32 mouse cellular contexts compared by ENCODE assay signal in the genomic region with DNA sequence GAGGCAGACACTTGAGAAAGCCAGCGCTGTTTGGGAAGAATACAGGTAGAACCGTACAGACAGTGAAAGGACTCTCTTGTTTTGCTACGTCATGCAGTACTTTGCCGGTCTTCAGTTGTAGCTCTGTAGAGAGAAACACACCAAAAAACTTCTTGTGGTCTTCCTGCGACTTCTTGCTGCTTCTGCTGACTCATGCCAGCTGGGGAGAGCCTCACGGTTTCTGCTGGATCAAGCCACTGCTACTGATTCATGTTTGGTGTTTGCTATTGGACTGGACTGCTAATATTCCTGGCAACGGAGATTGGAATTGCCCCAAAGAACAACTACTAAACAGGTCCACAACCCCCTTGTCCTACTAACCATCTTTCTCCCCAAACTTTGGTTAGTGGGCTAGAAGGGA. TPM values are rescaled to one million over a fixed set of nuclear protein-coding genes. Genes with fewer than 3 reads are reported as not detected.
"Had no signal": no experiment of that assay in that cellular context is flagged by ENCODE, and none has a peak within 500 bp of the region (broad histone marks: within the 10 kb centered on the region; RNA-seq: fewer than 3 reads in every experiment).

No protein-coding gene starts in this region.

- ATAC-seq: liver, embryonic 12.5 days; liver, postnatal 0 days; lung, postnatal 0 days; midbrain, embryonic 13.5 days; midbrain, embryonic 15.5 days; midbrain, embryonic 16.5 days had no signal

- H3K36me3 ChIP-seq: midbrain, embryonic 12.5 days; midbrain, embryonic 13.5 days; midbrain, embryonic 15.5 days had no signal

- H3K4me3 ChIP-seq: limb, embryonic 10.5 days; limb, embryonic 12.5 days; limb, embryonic 13.5 days; limb, embryonic 15.5 days; liver, embryonic 12.5 days; liver, embryonic 13.5 days; liver, embryonic 15.5 days; lung, embryonic 15.5 days; megakaryocyte, embryonic 14.5 days; midbrain, embryonic 10.5 days; midbrain, embryonic 12.5 days; midbrain, embryonic 13.5 days; midbrain, embryonic 15.5 days; myocyte had no signal

- H3K4me1 ChIP-seq: limb, embryonic 10.5 days; limb, embryonic 12.5 days; limb, embryonic 13.5 days; limb, embryonic 15.5 days; liver, embryonic 12.5 days; liver, embryonic 13.5 days; liver, embryonic 15.5 days; lung, embryonic 15.5 days; midbrain, embryonic 10.5 days; midbrain, embryonic 12.5 days; midbrain, embryonic 13.5 days; midbrain, embryonic 15.5 days had no signal

- H3K4me2 ChIP-seq: limb, embryonic 12.5 days; limb, embryonic 13.5 days; limb, embryonic 15.5 days; liver, embryonic 11.5 days; liver, embryonic 12.5 days; liver, embryonic 13.5 days; liver, embryonic 15.5 days; lung, embryonic 14.5 days; lung, embryonic 15.5 days; midbrain, embryonic 11.5 days; midbrain, embryonic 12.5 days; midbrain, embryonic 13.5 days; midbrain, embryonic 15.5 days had no signal

- H3K9me3 ChIP-seq: limb, embryonic 10.5 days; limb, embryonic 12.5 days; limb, embryonic 13.5 days; limb, embryonic 15.5 days; liver, embryonic 12.5 days; liver, embryonic 13.5 days; liver, embryonic 15.5 days; lung, embryonic 15.5 days; midbrain, embryonic 10.5 days; midbrain, embryonic 12.5 days; midbrain, embryonic 13.5 days; midbrain, embryonic 15.5 days had no signal

- H3K27me3 ChIP-seq: limb, embryonic 12.5 days; limb, embryonic 13.5 days; limb, embryonic 15.5 days; liver, embryonic 12.5 days; liver, embryonic 13.5 days; liver, embryonic 15.5 days; lung, embryonic 15.5 days; megakaryocyte, embryonic 14.5 days; midbrain, embryonic 12.5 days; midbrain, embryonic 13.5 days; midbrain, embryonic 15.5 days had no signal

- DNase-seq: left cerebral cortex, postnatal 4 days; liver; liver, embryonic 13.5 days; liver, postnatal 0 days; lung, adult 18-20 months; lung, adult 2 months; lung, embryonic 14.5 days; lung, postnatal 10 days; lung, postnatal 14 days; lung, postnatal 36 days; lung, postnatal 4 days; midbrain, embryonic 14.5 days had no signal

- H3K27ac ChIP-seq: limb, embryonic 10.5 days; limb, embryonic 12.5 days; limb, embryonic 13.5 days; limb, embryonic 15.5 days; liver, embryonic 12.5 days; liver, embryonic 13.5 days; liver, embryonic 14.5 days; liver, embryonic 15.5 days; lung, embryonic 15.5 days; macrophage; midbrain, embryonic 10.5 days; midbrain, embryonic 12.5 days; midbrain, embryonic 13.5 days; midbrain, embryonic 15.5 days had no signal

- H3K9ac ChIP-seq: limb, embryonic 12.5 days; limb, embryonic 13.5 days; limb, embryonic 15.5 days; liver, embryonic 12.5 days; liver, embryonic 13.5 days; liver, embryonic 14.5 days; liver, embryonic 15.5 days; liver, postnatal 0 days; lung, embryonic 14.5 days; lung, embryonic 15.5 days; midbrain, embryonic 12.5 days; midbrain, embryonic 13.5 days; midbrain, embryonic 15.5 days had no signal

RNA-seq across cellular contexts. Expression of gene Adap2, which starts 42.4 kb away (rescaled TPM):
- total RNA-seq: megakaryocyte-erythroid progenitor cell, adult 5-6 weeks had no signal
